Mouse (Mus musculus) kidney, adult 18-20 months (tissue): ENCODE measurements around the gene Fam185a.
A peak's percentile ranks its signal among the peaks of the same experiment; 100 is the strongest.

Experiments used
- DNase-seq: peaks from one replicate; pipeline ENCODE4 v3.0.0; 2021

The Fam185a gene

GRCm38 (mm10) chr5:21424614-21425602, at the start of gene Fam185a, which contains the start of gene Ccdc146:
Fam185a (plus strand) TSS chr5:21424958.
Ccdc146 (minus strand) TSS chr5:21424677.
- DNase-seq, result peak; percentile 90

- no peak for DNase-seq
Measured at GRCm38 (mm10) chr5:21376935-21377334, 47.8 kb upstream of the Fam185a start.

- DNase-seq, result no peak
Measured at GRCm38 (mm10) chr5:21378397-21378796, 46.4 kb upstream of the Fam185a start.

- no peak for DNase-seq
Measured at GRCm38 (mm10) chr5:21381986-21382385, 42.8 kb upstream of the Fam185a start.

- DNase-seq, result no peak
Measured at GRCm38 (mm10) chr5:21382678-21383077, 42.1 kb upstream of the Fam185a start.

- DNase-seq, result no peak
Measured at GRCm38 (mm10) chr5:21383392-21384251, 41.1 kb upstream of the Fam185a start.

- DNase-seq, result no peak
Measured at GRCm38 (mm10) chr5:21384252-21384960, 40.4 kb upstream of the Fam185a start.

- DNase-seq, result no peak
Measured at GRCm38 (mm10) chr5:21384976-21385375, 39.8 kb upstream of the Fam185a start.

- no peak for DNase-seq
Measured at GRCm38 (mm10) chr5:21386432-21386831, 38.3 kb upstream of the Fam185a start.

- no peak for DNase-seq
Measured at GRCm38 (mm10) chr5:21387340-21387739, 37.4 kb upstream of the Fam185a start.

- DNase-seq, result no peak
Measured at GRCm38 (mm10) chr5:21388855-21389254, 35.9 kb upstream of the Fam185a start.

- DNase-seq, result peak; percentile 73
Measured at GRCm38 (mm10) chr5:21391616-21392384, 33.0 kb upstream of the Fam185a start.

GRCm38 (mm10) chr5:21394562-21394961, 30.2 kb upstream of the Fam185a start:
- no peak for DNase-seq

- no peak for DNase-seq
Measured at GRCm38 (mm10) chr5:21395205-21395840, 29.4 kb upstream of the Fam185a start.

- DNase-seq, result no peak
Measured at GRCm38 (mm10) chr5:21411261-21411666, 13.5 kb upstream of the Fam185a start.

GRCm38 (mm10) chr5:21412056-21412455, 12.7 kb upstream of the Fam185a start:
- DNase-seq, result no peak

- DNase-seq, result no peak
Measured at GRCm38 (mm10) chr5:21413322-21413721, 11.4 kb upstream of the Fam185a start.

- no peak for DNase-seq
Measured at GRCm38 (mm10) chr5:21414116-21414820, 10.5 kb upstream of the Fam185a start.

GRCm38 (mm10) chr5:21418613-21419012, 6.1 kb upstream of the Fam185a start:
- no peak for DNase-seq

- no peak for DNase-seq
Measured at GRCm38 (mm10) chr5:21420609-21421008, 4.1 kb upstream of the Fam185a start.

- no peak for DNase-seq
Measured at GRCm38 (mm10) chr5:21426666-21427065, 1.9 kb downstream of the Fam185a start.
